Mouse (Mus musculus) layer of hippocampus, postnatal 25 days (tissue): Measurements from ENCODE around the gene Agfg1. TPM values are rescaled to one million over a fixed set of nuclear protein-coding genes. Genes with fewer than 3 reads are reported as not detected.
"Not testable (repeated sequence)": the region's sequence is repeated elsewhere in the genome, so short reads cannot be mapped to it uniquely, and the experiment has no call there.

Experiments used
- DNase-seq, 2 experiments: peaks; one replicate each; pipeline ENCODE4 v3.0.0; 2022; ENCODE audit warnings: mixed read lengths in 2 of 2, low spot score in 1 of 2; ENCODE audit errors: extremely low spot score in 1 of 2
- microRNA-seq, 2 experiments: library from miRNA; unstranded; fragments of <30 nt; microRNA quantifications; one replicate each; pipeline ENCODE4 v1.2.0; 2021
- total RNA-seq, 2 experiments: library from RNA; stranded (reverse); gene quantifications; 2 replicates each; pipeline ENCODE4 v1.2.3; 2021

Agfg1 gene
- total RNA-seq, 2 experiments from 2014 or later: 75.6 to 80.8 TPM

GRCm38 (mm10) chr1:82893269-82893668 lies 54.0 kb downstream of the Agfg1 start:
- DNase-seq: no peak

GRCm38 (mm10) chr1:82900567-82900966 lies 61.3 kb downstream of the Agfg1 start:
- no peak for DNase-seq

GRCm38 (mm10) chr1:82901201-82901600 lies 61.9 kb downstream of the Agfg1 start:
- DNase-seq: no peak

- no peak for DNase-seq
These were observed 66.6 kb downstream of the Agfg1 start for GRCm38 (mm10) chr1:82905886-82906285.

- no peak for DNase-seq
These were observed 73.7 kb downstream of the Agfg1 start, which contains the start of gene A030005L19Rik for GRCm38 (mm10) chr1:82913025-82913424. A030005L19Rik (plus strand) TSS chr1:82913325.

- DNase-seq: not testable (repeated sequence)
These were observed 74.2 kb downstream of the Agfg1 start for GRCm38 (mm10) chr1:82913434-82913833.

GRCm38 (mm10) chr1:82924650-82925049 lies 85.4 kb downstream of the Agfg1 start, which contains the start of gene A030014E15Rik:
A030014E15Rik (plus strand) TSS chr1:82924917.
- no peak for DNase-seq

GRCm38 (mm10) chr1:82930558-82930957 lies 91.3 kb downstream of the Agfg1 start:
- DNase-seq: not testable (repeated sequence)

GRCm38 (mm10) chr1:82931326-82931725 lies 92.0 kb downstream of the Agfg1 start, which contains the start of gene Gm6217:
Gm6217 (minus strand) TSS chr1:82931399.
- DNase-seq: not testable (repeated sequence)

- no peak for DNase-seq
These were observed 99.4 kb downstream of the Agfg1 start for GRCm38 (mm10) chr1:82938666-82939065.

GRCm38 (mm10) chr1:82942505-82942904 lies 103.2 kb downstream of the Agfg1 start:
- not testable (repeated sequence) for DNase-seq

GRCm38 (mm10) chr1:82943295-82943694 lies 104.0 kb downstream of the Agfg1 start, which contains the start of gene A030003K21Rik:
A030003K21Rik (minus strand) TSS chr1:82943388.
- DNase-seq: not testable (repeated sequence)

GRCm38 (mm10) chr1:82946029-82946428 lies 106.7 kb downstream of the Agfg1 start:
- DNase-seq: not testable (repeated sequence)

GRCm38 (mm10) chr1:82948601-82949000 lies 109.3 kb downstream of the Agfg1 start:
- no peak for DNase-seq

Small RNA genes lying within 50 kb of the gene (microRNA-seq; reads per million reads assigned to microRNA genes)
- gene Gm22396: 0 to 0.92 reads per million in 2 experiments

Other genes starting within 250 kb of the Agfg1 start
- 100 to 1,000 TPM; 233 to 257 TPM for gene Mff, start 114.6 kb upstream of the Agfg1 start, total RNA-seq
- gene Tm4sf20, start 71.0 kb upstream of the Agfg1 start, total RNA-seq: not detected
- gene Gm47791, start 68.2 kb upstream of the Agfg1 start, total RNA-seq: not detected
- gene A030005L19Rik, start 73.8 kb downstream of the Agfg1 start, total RNA-seq: under 1 TPM; 0.47 to 0.63 TPM
- not detected for gene A030014E15Rik, start 85.4 kb downstream of the Agfg1 start, total RNA-seq
- not detected for gene Gm6217, start 91.9 kb downstream of the Agfg1 start, total RNA-seq
- gene A030003K21Rik, start 103.9 kb downstream of the Agfg1 start, total RNA-seq: not detected
- not detected for gene Gm7544, start 116.5 kb downstream of the Agfg1 start, total RNA-seq
- not detected for gene Gm47955, start 120.8 kb downstream of the Agfg1 start, total RNA-seq
- not detected for gene Gm47959, start 161.1 kb downstream of the Agfg1 start, total RNA-seq
- gene Slc19a3, start 199.0 kb downstream of the Agfg1 start, total RNA-seq: 1 to 10 TPM; 2.3 TPM
- gene Krtap28-10, start 203.0 kb downstream of the Agfg1 start, total RNA-seq: not detected
- gene Gm47969, start 205.4 kb downstream of the Agfg1 start, total RNA-seq: not detected
- gene A030005K14Rik, start 219.9 kb downstream of the Agfg1 start, total RNA-seq: not detected
- not detected for gene Krtap28-13, start 221.4 kb downstream of the Agfg1 start, total RNA-seq